Mouse (Mus musculus) testis, adult 2 months (tissue): ENCODE measurements around the gene Cttn.

ENCODE experiments used
- CTCF ChIP-seq: fragments of 200-500 bp; IDR thresholded peaks from 2 replicates; pipeline ENCODE4 v1.5.1; 2012; ENCODE audit warnings: low read depth, mild to moderate bottlenecking, inconsistent platforms, low read length, moderate library complexity; ENCODE audit not compliant: control insufficient read depth, insufficient read depth, insufficient replicate concordance
- POLR2A ChIP-seq: fragments of 200-500 bp; IDR thresholded peaks from 2 replicates; pipeline ENCODE4 v1.6.1; 2012; ENCODE audit warnings: low read depth, mild to moderate bottlenecking, inconsistent platforms, low read length, moderate library complexity; ENCODE audit not compliant: control insufficient read depth

- TF ChIP-seq CTCF (no peak), POLR2A (no peak)
Observed at GRCm38 (mm10) chr7:144421478-144421877, 49.3 kb downstream of the Cttn start.
